Mouse (Mus musculus) forebrain, embryonic 11.5 days (tissue): ENCODE results near the gene Siva1. TPM values are rescaled to one million over a fixed set of nuclear protein-coding genes. Genes with fewer than 3 reads are reported as not detected.
A peak's percentile ranks its signal among the peaks of the same experiment; 100 is the strongest.

ENCODE experiments used
- ATAC-seq: fragments of 200-750 bp; cut with Nextera tagmentation; replicated peaks from 2 replicates; pipeline ENCODE4 v1.8.0; 2017; ENCODE audit warnings: moderate TSS enrichment; ENCODE audit not compliant: low FRiP score
- DNase-seq: peaks from one replicate; pipeline ENCODE4 v3.0.0-alpha.2; 2017; ENCODE audit warnings: low spot score
- H3K27ac ChIP-seq: fragments of 300-500 bp; sonication (generic); 2 replicates; pipeline ENCODE4 v1.5.1; 2014; ENCODE audit warnings: low read depth, low read length
- H3K27me3 ChIP-seq: fragments of 300-500 bp; sonication (generic); 2 replicates; pipeline ENCODE4 v1.6.1; 2014; ENCODE audit warnings: mild to moderate bottlenecking, low read length, mixed read lengths; ENCODE audit not compliant: control insufficient read depth, insufficient read depth
- H3K36me3 ChIP-seq: fragments of 300-500 bp; sonication (generic); 2 replicates; pipeline ENCODE4 v1.6.1; 2014; ENCODE audit warnings: mild to moderate bottlenecking, low read length, moderate library complexity, mixed read lengths; ENCODE audit not compliant: control insufficient read depth, insufficient read depth
- H3K4me1 ChIP-seq: fragments of 300-500 bp; sonication (generic); replicated peaks from 2 replicates; pipeline ENCODE4 v1.6.1; 2014; ENCODE audit warnings: low read length, mixed read lengths; ENCODE audit not compliant: control insufficient read depth, insufficient read depth
- H3K4me2 ChIP-seq: fragments of 300-500 bp; sonication (generic); 2 replicates; pipeline ENCODE4 v1.6.1; 2014; ENCODE audit warnings: low read depth, mild to moderate bottlenecking, low read length, moderate library complexity, mixed read lengths; ENCODE audit not compliant: severe bottlenecking
- H3K4me3 ChIP-seq: fragments of 300-500 bp; sonication (generic); 2 replicates; pipeline ENCODE4 v1.5.1; 2014; ENCODE audit warnings: low read depth, low read length
- H3K9ac ChIP-seq: fragments of 300-500 bp; sonication (generic); 2 replicates; pipeline ENCODE4 v1.6.1; 2014; ENCODE audit warnings: low read length
- H3K9me3 ChIP-seq: fragments of 300-500 bp; sonication (generic); 2 replicates; pipeline ENCODE4 v1.6.1; 2016; ENCODE audit warnings: low read length, mixed read lengths; ENCODE audit not compliant: control insufficient read depth
- WGBS: fragments of 180-500 bp; shearing (Covaris S2); extraction: QIAGEN DNeasy Blood & Tissue Kit; methylation state at CpG from one replicate; pipeline ENCODE4 v1.1.7; 2014; 5-methylcytosine and 5-hydroxymethylcytosine counted together
- polyA plus RNA-seq: library from polyadenylated mRNA; unstranded; fragments of >200 nt; fragmentation: Nextera tagmentation; extraction: Ambion mirVana; gene quantifications from 2 replicates; pipeline ENCODE4 v1.2.1, GENCODE M21; 2014

The Siva1 gene
- polyA plus RNA-seq: 227 and 257 TPM in 2 replicates

GRCm38 (mm10) chr12:112644180-112644854, at the start of gene Siva1:
Gene Siva1, plus strand, starts transcription at chr12:112644679.
- 2% methylated on average over 46 of the region's 46 CpGs for WGBS

GRCm38 (mm10) chr12:112594989-112595388, 49.5 kb upstream of the Siva1 start:
- Histone ChIP-seq H3K9ac (no peak overlapping the region), H3K36me3 (no peaks in the 10 kb centered on the region), H3K4me1 (no peaks in the 10 kb centered on the region; the same call in 1 of the 2 replicates), H3K4me2 (no peak overlapping the region), H3K27me3 (peaks cover 2% of the 10 kb centered on the region), H3K27ac (no peak overlapping the region), H3K9me3 (no peaks in the 10 kb centered on the region), H3K4me3 (no peak overlapping the region)
- DNase-seq (no peak), ATAC-seq (no peak)
- 68% methylated on average over 4 of the region's 4 CpGs for WGBS

More at GRCm38 (mm10) chr12:112644180-112644854, at the start of gene Siva1:
- H3K27me3 ChIP-seq: no peaks in the 10 kb centered on the region
- H3K9ac ChIP-seq: peak within 1 kb of the TSS; percentile 82
- DNase-seq (peak; percentile 100), ATAC-seq (peak; percentile 97)
- H3K36me3 ChIP-seq: peaks cover under 1% of the 10 kb centered on the region; the same call in 1 of the 2 replicates
- peak within 1 kb of the TSS; percentile 69 for H3K4me2 ChIP-seq
- peak within 1 kb of the TSS; percentile 82 for H3K4me3 ChIP-seq
- H3K27ac ChIP-seq: peak within 1 kb of the TSS; percentile 43
- H3K9me3 ChIP-seq: no peaks in the 10 kb centered on the region
- H3K4me1 ChIP-seq: no peaks in the 10 kb centered on the region; the same call in 1 of the 2 replicates

GRCm38 (mm10) chr12:112595626-112596025, 48.9 kb upstream of the Siva1 start:
- Histone ChIP-seq H3K4me3 (no peak overlapping the region), H3K4me1 (no peaks in the 10 kb centered on the region; the same call in 1 of the 2 replicates), H3K4me2 (no peak overlapping the region), H3K27me3 (no peaks in the 10 kb centered on the region), H3K9me3 (no peaks in the 10 kb centered on the region), H3K27ac (no peak overlapping the region), H3K9ac (no peak overlapping the region), H3K36me3 (no peaks in the 10 kb centered on the region)
- DNase-seq (no peak), ATAC-seq (no peak)
- WGBS: 71% methylated on average over 4 of the region's 4 CpGs

GRCm38 (mm10) chr12:112596454-112596853, 48.0 kb upstream of the Siva1 start:
- ATAC-seq: no peak
- Histone ChIP-seq H3K4me1 (no peaks in the 10 kb centered on the region; the same call in 1 of the 2 replicates), H3K27me3 (no peaks in the 10 kb centered on the region)

GRCm38 (mm10) chr12:112596891-112597500, 47.5 kb upstream of the Siva1 start:
- no peaks in the 10 kb centered on the region for H3K36me3 ChIP-seq
- H3K4me1 ChIP-seq: no peaks in the 10 kb centered on the region; the same call in 1 of the 2 replicates
- no peak overlapping the region for H3K4me3 ChIP-seq
- ATAC-seq (no peak), DNase-seq (no peak)
- no peak overlapping the region for H3K9ac ChIP-seq
- H3K4me2 ChIP-seq: no peak overlapping the region
- 80% methylated on average over 14 of the region's 14 CpGs for WGBS
- H3K9me3 ChIP-seq: no peaks in the 10 kb centered on the region
- H3K27me3 ChIP-seq: no peaks in the 10 kb centered on the region
- H3K27ac ChIP-seq: no peak overlapping the region

More at GRCm38 (mm10) chr12:112596454-112596853, 48.0 kb upstream of the Siva1 start:
- WGBS: 85% methylated on average over 9 of the region's 9 CpGs
- Histone ChIP-seq H3K4me3 (no peak overlapping the region), H3K9me3 (no peaks in the 10 kb centered on the region), H3K4me2 (no peak overlapping the region), H3K36me3 (no peaks in the 10 kb centered on the region), H3K27ac (no peak overlapping the region), H3K9ac (no peak overlapping the region)
- no peak for DNase-seq

- H3K4me1 ChIP-seq: no peaks in the 10 kb centered on the region; the same call in 1 of the 2 replicates
- WGBS: 87% methylated on average over 8 of the region's 8 CpGs
Observed at GRCm38 (mm10) chr12:112597618-112598017, 46.9 kb upstream of the Siva1 start.

GRCm38 (mm10) chr12:112599198-112599597, 45.3 kb upstream of the Siva1 start:
- Histone ChIP-seq H3K4me2 (no peak overlapping the region), H3K27ac (no peak overlapping the region), H3K4me3 (no peak overlapping the region), H3K27me3 (no peaks in the 10 kb centered on the region), H3K9ac (no peak overlapping the region), H3K36me3 (no peaks in the 10 kb centered on the region), H3K9me3 (no peaks in the 10 kb centered on the region), H3K4me1 (no peaks in the 10 kb centered on the region; the same call in 1 of the 2 replicates)
- 38% methylated on average over 4 of the region's 4 CpGs for WGBS
- no peak for ATAC-seq
- no peak for DNase-seq

More at GRCm38 (mm10) chr12:112597618-112598017, 46.9 kb upstream of the Siva1 start:
- Histone ChIP-seq H3K27ac (no peak overlapping the region), H3K36me3 (no peaks in the 10 kb centered on the region), H3K27me3 (no peaks in the 10 kb centered on the region), H3K4me2 (no peak overlapping the region), H3K9ac (no peak overlapping the region), H3K9me3 (no peaks in the 10 kb centered on the region), H3K4me3 (no peak overlapping the region)
- DNase-seq (no peak), ATAC-seq (no peak)

- no peak for DNase-seq
- Histone ChIP-seq H3K27me3 (no peaks in the 10 kb centered on the region), H3K9ac (no peak overlapping the region), H3K9me3 (no peaks in the 10 kb centered on the region), H3K4me3 (no peak overlapping the region), H3K4me2 (no peak overlapping the region), H3K36me3 (no peaks in the 10 kb centered on the region), H3K27ac (no peak overlapping the region), H3K4me1 (no peaks in the 10 kb centered on the region)
- ATAC-seq: no peak
- WGBS: 83% methylated on average over 30 of the region's 30 CpGs
Observed at GRCm38 (mm10) chr12:112599942-112600611, 44.4 kb upstream of the Siva1 start.
